8 mouse cellular contexts compared by ENCODE assay signal in the genomic region with DNA sequence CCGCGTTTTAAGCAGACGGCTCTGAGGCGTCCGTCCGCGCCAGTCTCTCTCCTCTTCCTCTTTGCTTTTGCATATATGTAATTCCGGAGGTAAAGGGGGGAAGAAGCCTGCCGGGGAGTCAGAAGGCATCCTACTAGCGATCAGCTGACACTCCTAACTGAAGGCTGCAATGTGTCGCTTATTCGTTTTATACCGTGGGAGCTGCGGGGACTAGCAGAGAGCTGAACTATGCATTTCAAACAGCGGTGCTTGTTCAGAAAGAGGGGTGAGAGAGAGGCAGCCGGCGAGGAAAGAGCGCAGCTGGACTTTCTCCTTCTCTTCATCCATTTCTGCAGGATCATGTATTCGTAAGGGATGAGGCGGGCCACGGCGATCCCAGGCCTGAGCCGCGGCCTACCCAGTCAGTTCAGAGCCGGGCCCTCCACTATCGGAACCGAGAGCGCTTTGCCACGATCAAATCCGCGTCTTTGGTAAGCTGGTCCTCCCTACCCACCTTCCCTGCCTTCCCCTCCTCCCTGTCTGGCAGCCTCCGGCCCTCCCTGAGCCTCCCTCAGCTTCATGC. TPM values are rescaled to one million over a fixed set of nuclear protein-coding genes. Genes with fewer than 3 reads are reported as not detected.
DNase-seq lines count a peak whose midpoint lies in the region; ATAC-seq and TF ChIP-seq lines count a peak whose summit lies in the region.

No protein-coding gene starts in this region.

- no peak overlapping the region for H3K4me3 ChIP-seq in liver, postnatal 0 days (ENCODE audit: low read depth, low read length)

- no peak for ATAC-seq in liver, postnatal 0 days

- H3K4me2 ChIP-seq in liver, postnatal 0 days (ENCODE audit: low read depth, low read length) = 0 out of 2 replicates have a peak overlapping the region, but pooled peaks have one; percentile 15

- no peaks in the 10 kb centered on the region for H3K4me1 ChIP-seq in liver, postnatal 0 days (ENCODE audit: insufficient read depth)

- no peaks in the 10 kb centered on the region for H3K9me3 ChIP-seq in liver, postnatal 0 days (ENCODE audit: low read length)

- H3K36me3 ChIP-seq in liver, postnatal 0 days (replicated peaks; ENCODE audit: insufficient read depth, low read length) = peaks cover 42% of the 10 kb centered on the region

- H3K27me3 ChIP-seq in liver, postnatal 0 days (ENCODE audit: insufficient read depth, low read length) = no peaks in the 10 kb centered on the region

- TF ChIP-seq EP300 in liver, postnatal 0 days (IDR thresholded peaks at IDR 0.05; ENCODE audit: low read depth) = no peak

- H3K9ac ChIP-seq in liver, postnatal 0 days (replicated peaks) = no peak overlapping the region

- no peak for TF ChIP-seq CTCF in liver, postnatal 0 days (IDR thresholded peaks at IDR 0.05; ENCODE audit: low read depth)

- WGBS in liver, postnatal 0 days (ENCODE audit: insufficient replicate concordance) = 71% methylated on average over 32 of the region's 32 CpGs

- peak; percentile 17 for DNase-seq in kidney, adult 18-20 months
- DNase-seq in kidney, postnatal 25 days = no peak
- peak; percentile 70 for DNase-seq in cerebellum, adult 9-11 months
- DNase-seq in frontal cortex, postnatal 14 days (ENCODE audit: low spot score in 2 of 2) = peak; percentile 43 to 44
- peak; percentile 48 for DNase-seq in kidney, postnatal 10 days
- DNase-seq in liver, postnatal 0 days = no peak
- DNase-seq in right cerebral cortex, postnatal 36 days (ENCODE audit: low spot score in 2 of 2) = peak; percentile 34 to 37
- no peak for DNase-seq in thymus, postnatal 0 days (ENCODE audit: low spot score)

- H3K27ac ChIP-seq in liver, postnatal 0 days (ENCODE audit: low read depth) = no peak overlapping the region

RNA-seq across cellular contexts. Expression of a gene that starts 46.6 kb away (rescaled TPM):
- 120 and 129 TPM in 2 replicates for polyA plus RNA-seq in liver, postnatal 0 days (2015; fragmentation: Nextera tagmentation; extraction: Ambion mirVana)
- polyA plus RNA-seq in thymus, postnatal 0 days (2015; fragmentation: Nextera tagmentation; extraction: Ambion mirVana) = 420 and 455 TPM in 2 replicates

Comparison
In these comparisons a context has a peak if more than half of its experiments do, and no peak if none do; other contexts are left out.
1. DNase-seq: peak in kidney, adult 18-20 months (single experiment), cerebellum, adult 9-11 months (single experiment), frontal cortex, postnatal 14 days (2 of 2), kidney, postnatal 10 days (single experiment) and right cerebral cortex, postnatal 36 days (2 of 2); none in kidney, postnatal 25 days (0 of 2), liver, postnatal 0 days (single experiment) and thymus, postnatal 0 days (single experiment).